Mouse (Mus musculus) spleen, adult 2 months (tissue): Measurements from ENCODE around the gene Gm2696.
"Not testable (repeated sequence)": the region's sequence is repeated elsewhere in the genome, so short reads cannot be mapped to it uniquely, and the experiment has no call there.

Experiments
- CTCF ChIP-seq: fragments of 200-500 bp; IDR thresholded peaks from 2 replicates; pipeline ENCODE4 v1.5.1; 2011; ENCODE audit warnings: mild to moderate bottlenecking, inconsistent platforms; ENCODE audit not compliant: insufficient read depth, insufficient read length, insufficient replicate concordance; ENCODE audit errors: extremely low read depth
- POLR2A ChIP-seq: fragments of 200-500 bp; IDR thresholded peaks from 2 replicates; pipeline ENCODE4 v1.6.1; 2011; ENCODE audit warnings: low read depth, low read length, inconsistent platforms

DNA sequence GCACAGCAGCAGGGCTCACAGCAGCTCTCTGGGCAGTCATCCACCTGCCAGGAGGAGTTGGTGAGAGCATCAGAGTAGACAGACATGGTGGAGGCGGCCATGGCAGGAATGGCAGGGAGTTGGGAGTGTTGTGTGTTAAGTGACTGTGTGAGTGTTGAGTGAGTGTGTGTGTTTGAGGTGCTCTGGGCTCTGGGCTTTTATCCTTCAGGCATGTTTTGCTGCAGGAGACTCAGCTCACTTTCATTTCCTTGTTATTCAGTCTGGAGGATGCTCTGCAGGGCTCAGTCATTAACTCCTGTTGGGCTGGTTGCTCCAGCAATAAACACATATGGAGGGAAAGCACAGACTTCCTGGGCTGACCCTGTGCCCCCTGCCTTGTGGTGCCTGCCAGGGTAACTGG lies 32.0 kb upstream of the Gm2696 start, which contains the start of gene Gm3250:
- not testable (repeated sequence) for TF ChIP-seq POLR2A, CTCF
